Mouse (Mus musculus) forebrain, embryonic 15.5 days (tissue): ENCODE measurements around the gene Rspo4. TPM values are rescaled to one million over a fixed set of nuclear protein-coding genes. Genes with fewer than 3 reads are reported as not detected.

Source experiments
- ATAC-seq: fragments of 200-750 bp; cut with Nextera tagmentation; replicated peaks from 2 replicates; pipeline ENCODE4 v1.8.0; 2017; ENCODE audit warnings: mild to moderate bottlenecking, moderate TSS enrichment, moderate library complexity
- H3K27ac ChIP-seq: fragments of 300-500 bp; sonication (generic); replicated peaks from 2 replicates; pipeline ENCODE4 v1.5.1; 2015; ENCODE audit warnings: mild to moderate bottlenecking, inconsistent platforms
- H3K27me3 ChIP-seq: fragments of 300-500 bp; sonication (generic); 2 replicates; pipeline ENCODE4 v1.6.1; 2015; ENCODE audit warnings: inconsistent platforms
- H3K36me3 ChIP-seq: fragments of 300-500 bp; sonication (generic); 2 replicates; pipeline ENCODE4 v1.6.1; 2015; ENCODE audit warnings: mild to moderate bottlenecking, inconsistent platforms
- H3K4me1 ChIP-seq: fragments of 300-500 bp; sonication (generic); 2 replicates; pipeline ENCODE4 v1.6.1; 2015; ENCODE audit warnings: inconsistent platforms
- H3K4me2 ChIP-seq: fragments of 300-500 bp; sonication (generic); replicated peaks from 2 replicates; pipeline ENCODE4 v1.6.1; 2015; ENCODE audit warnings: mild to moderate bottlenecking, inconsistent platforms
- H3K4me3 ChIP-seq: fragments of 300-500 bp; sonication (generic); 2 replicates; pipeline ENCODE4 v1.5.1; 2015; ENCODE audit warnings: mild to moderate bottlenecking, inconsistent platforms
- H3K9ac ChIP-seq: fragments of 300-500 bp; sonication (generic); replicated peaks from 2 replicates; pipeline ENCODE4 v1.6.1; 2015; ENCODE audit warnings: mild to moderate bottlenecking, inconsistent platforms
- H3K9me3 ChIP-seq: fragments of 300-500 bp; sonication (generic); 2 replicates; pipeline ENCODE4 v1.6.1; 2016; ENCODE audit warnings: inconsistent platforms
- WGBS: fragments of 180-500 bp; shearing (Covaris S2); methylation state at CpG from one replicate; pipeline ENCODE4 v1.1.7; 2015; ENCODE audit warnings: mixed read lengths; 5-methylcytosine and 5-hydroxymethylcytosine counted together
- polyA plus RNA-seq: library from polyadenylated mRNA; unstranded; fragments of >200 nt; fragmentation: Nextera tagmentation; extraction: Ambion mirVana; gene quantifications from 2 replicates; pipeline ENCODE4 v1.2.1, GENCODE M21; 2015

The Rspo4 gene
- polyA plus RNA-seq: 0.09 TPM in 1 of 2 replicates, not detected in the other

GRCm38 (mm10) chr2:151842648-151843226 lies at the start of gene Rspo4:
Gene Rspo4, plus strand, starts transcription at chr2:151842927.
- H3K4me3 ChIP-seq: peak within 1 kb of the TSS; percentile 33
- ATAC-seq: no peak; the same call in 1 of the 2 replicates
- H3K36me3 ChIP-seq: no peaks in the 10 kb centered on the region
- peak within 1 kb of the TSS; percentile 43 for H3K4me2 ChIP-seq
- no peak within 1 kb of the TSS for H3K27ac ChIP-seq
- H3K9me3 ChIP-seq: no peaks in the 10 kb centered on the region
- peaks cover 7% of the 10 kb centered on the region for H3K4me1 ChIP-seq
- H3K27me3 ChIP-seq: peaks cover 33% of the 10 kb centered on the region
- 0 out of 2 replicates have a peak within 1 kb of the TSS, but pooled peaks have one; percentile 13 for H3K9ac ChIP-seq
- WGBS: under 1% methylated on average over 49 of the region's 50 CpGs

GRCm38 (mm10) chr2:151815586-151815985 lies 27.1 kb upstream of the Rspo4 start:
- ATAC-seq: no peak
- H3K4me2 ChIP-seq: no peak overlapping the region
- H3K9me3 ChIP-seq: no peaks in the 10 kb centered on the region
- no peaks in the 10 kb centered on the region for H3K4me1 ChIP-seq
- H3K27me3 ChIP-seq: no peaks in the 10 kb centered on the region
- H3K27ac ChIP-seq: no peak overlapping the region
- WGBS: 84% methylated on average over 4 of the region's 4 CpGs
- no peaks in the 10 kb centered on the region for H3K36me3 ChIP-seq
- no peak overlapping the region for H3K9ac ChIP-seq
- no peak overlapping the region for H3K4me3 ChIP-seq

GRCm38 (mm10) chr2:151862257-151862810 lies 19.6 kb downstream of the Rspo4 start:
- Histone ChIP-seq H3K4me3 (no peak overlapping the region), H3K4me2 (no peak overlapping the region), H3K9me3 (no peaks in the 10 kb centered on the region), H3K36me3 (no peaks in the 10 kb centered on the region), H3K27me3 (no peaks in the 10 kb centered on the region), H3K9ac (no peak overlapping the region), H3K4me1 (no peaks in the 10 kb centered on the region), H3K27ac (no peak overlapping the region)
- 47% methylated on average over 5 of the region's 5 CpGs for WGBS
- ATAC-seq: no peak

- H3K27ac ChIP-seq: no peak overlapping the region
- no peak for ATAC-seq
- H3K4me2 ChIP-seq: no peak overlapping the region
- no peak overlapping the region for H3K4me3 ChIP-seq
- H3K27me3 ChIP-seq: no peaks in the 10 kb centered on the region
- no peaks in the 10 kb centered on the region for H3K9me3 ChIP-seq
- no peaks in the 10 kb centered on the region for H3K36me3 ChIP-seq
- H3K4me1 ChIP-seq: no peaks in the 10 kb centered on the region
- no peak overlapping the region for H3K9ac ChIP-seq
- WGBS: 84% methylated on average over 6 of the region's 6 CpGs
Observed at GRCm38 (mm10) chr2:151864941-151865340, 22.2 kb downstream of the Rspo4 start.

- WGBS: 38% methylated on average over 4 of the region's 4 CpGs
- Histone ChIP-seq H3K4me2 (no peak overlapping the region), H3K27me3 (no peaks in the 10 kb centered on the region), H3K4me3 (no peak overlapping the region), H3K9ac (no peak overlapping the region), H3K36me3 (no peaks in the 10 kb centered on the region), H3K4me1 (no peaks in the 10 kb centered on the region), H3K9me3 (no peaks in the 10 kb centered on the region), H3K27ac (no peak overlapping the region)
- no peak for ATAC-seq
Observed at GRCm38 (mm10) chr2:151866487-151866886, 23.8 kb downstream of the Rspo4 start.

GRCm38 (mm10) chr2:151868196-151868595 lies 25.5 kb downstream of the Rspo4 start:
- no peaks in the 10 kb centered on the region for H3K9me3 ChIP-seq
- no peak overlapping the region for H3K27ac ChIP-seq
- no peaks in the 10 kb centered on the region for H3K27me3 ChIP-seq
- no peak overlapping the region for H3K9ac ChIP-seq
- 81% methylated on average over 8 of the region's 8 CpGs for WGBS
- H3K4me3 ChIP-seq: no peak overlapping the region
- H3K4me1 ChIP-seq: no peaks in the 10 kb centered on the region
- H3K4me2 ChIP-seq: no peak overlapping the region
- ATAC-seq: no peak
- no peaks in the 10 kb centered on the region for H3K36me3 ChIP-seq

- Histone ChIP-seq H3K27me3 (no peaks in the 10 kb centered on the region), H3K9ac (no peak overlapping the region), H3K9me3 (no peaks in the 10 kb centered on the region), H3K36me3 (no peaks in the 10 kb centered on the region), H3K4me2 (no peak overlapping the region), H3K27ac (no peak overlapping the region), H3K4me3 (no peak overlapping the region), H3K4me1 (no peaks in the 10 kb centered on the region)
- ATAC-seq: no peak
Observed at GRCm38 (mm10) chr2:151874551-151874950, 31.8 kb downstream of the Rspo4 start.

- Histone ChIP-seq H3K4me2 (no peak overlapping the region), H3K9ac (no peak overlapping the region), H3K4me1 (no peaks in the 10 kb centered on the region), H3K27me3 (no peaks in the 10 kb centered on the region), H3K9me3 (no peaks in the 10 kb centered on the region), H3K27ac (no peak overlapping the region), H3K36me3 (no peaks in the 10 kb centered on the region), H3K4me3 (no peak overlapping the region)
- WGBS: 12% methylated on average over 8 of the region's 8 CpGs
- ATAC-seq: peak; percentile 66; the same call in 1 of the 2 replicates
Observed at GRCm38 (mm10) chr2:151876012-151876485, 33.3 kb downstream of the Rspo4 start.

- Histone ChIP-seq H3K4me1 (no peaks in the 10 kb centered on the region), H3K36me3 (no peaks in the 10 kb centered on the region), H3K27ac (no peak overlapping the region), H3K9me3 (no peaks in the 10 kb centered on the region), H3K9ac (no peak overlapping the region), H3K27me3 (no peaks in the 10 kb centered on the region), H3K4me2 (no peak overlapping the region), H3K4me3 (no peak overlapping the region)
- 81% methylated on average over 3 of the region's 3 CpGs for WGBS
- ATAC-seq: no peak
Observed at GRCm38 (mm10) chr2:151878645-151879044, 35.9 kb downstream of the Rspo4 start.

GRCm38 (mm10) chr2:151879760-151880159 lies 37.0 kb downstream of the Rspo4 start:
- Histone ChIP-seq H3K27ac (no peak overlapping the region), H3K4me2 (no peak overlapping the region), H3K4me3 (no peak overlapping the region), H3K36me3 (no peaks in the 10 kb centered on the region), H3K4me1 (no peaks in the 10 kb centered on the region), H3K9me3 (no peaks in the 10 kb centered on the region), H3K27me3 (no peaks in the 10 kb centered on the region), H3K9ac (no peak overlapping the region)
- no peak for ATAC-seq
- 61% methylated on average over 2 of the region's 2 CpGs for WGBS

- WGBS: 43% methylated on average over 6 of the region's 6 CpGs
- Histone ChIP-seq H3K27ac (no peak overlapping the region), H3K9ac (no peak overlapping the region)
Observed at GRCm38 (mm10) chr2:151891031-151891430, 48.3 kb downstream of the Rspo4 start.

GRCm38 (mm10) chr2:151893122-151893774 lies 50.5 kb downstream of the Rspo4 start:
- Histone ChIP-seq H3K9me3 (no peaks in the 10 kb centered on the region), H3K27me3 (no peaks in the 10 kb centered on the region), H3K27ac (no peak overlapping the region), H3K9ac (no peak overlapping the region), H3K4me3 (no peak overlapping the region), H3K4me1 (peaks cover 8% of the 10 kb centered on the region), H3K4me2 (no peak overlapping the region), H3K36me3 (no peaks in the 10 kb centered on the region)
- WGBS: 40% methylated on average over 15 of the region's 15 CpGs
- ATAC-seq: no peak

More at GRCm38 (mm10) chr2:151891031-151891430, 48.3 kb downstream of the Rspo4 start:
- no peaks in the 10 kb centered on the region for H3K9me3 ChIP-seq
- H3K4me1 ChIP-seq: peaks cover 8% of the 10 kb centered on the region
- H3K4me3 ChIP-seq: no peak overlapping the region
- no peaks in the 10 kb centered on the region for H3K27me3 ChIP-seq
- no peak overlapping the region for H3K4me2 ChIP-seq
- ATAC-seq: no peak
- no peaks in the 10 kb centered on the region for H3K36me3 ChIP-seq
